Mouse (Mus musculus) heart, adult 2 months (tissue): Measurements from ENCODE around the gene Arid4a.

ENCODE experiments used
- EP300 ChIP-seq: fragments of 200-500 bp; IDR thresholded peaks from 2 replicates; pipeline ENCODE4 v1.6.1; 2011; ENCODE audit warnings: low read depth, low read length, control low read depth; ENCODE audit not compliant: insufficient read depth
- POLR2A ChIP-seq: fragments of 200-500 bp; IDR thresholded peaks from 2 replicates; pipeline ENCODE4 v1.6.1; 2011; ENCODE audit warnings: mild to moderate bottlenecking, low read depth, low read length, control low read depth; ENCODE audit not compliant: insufficient read depth

- TF ChIP-seq EP300 (no peak), POLR2A (no peak)
Measured at GRCm38 (mm10) chr12:71016211-71016502, 367 bp downstream of the Arid4a start.
